In the genomic region with DNA sequence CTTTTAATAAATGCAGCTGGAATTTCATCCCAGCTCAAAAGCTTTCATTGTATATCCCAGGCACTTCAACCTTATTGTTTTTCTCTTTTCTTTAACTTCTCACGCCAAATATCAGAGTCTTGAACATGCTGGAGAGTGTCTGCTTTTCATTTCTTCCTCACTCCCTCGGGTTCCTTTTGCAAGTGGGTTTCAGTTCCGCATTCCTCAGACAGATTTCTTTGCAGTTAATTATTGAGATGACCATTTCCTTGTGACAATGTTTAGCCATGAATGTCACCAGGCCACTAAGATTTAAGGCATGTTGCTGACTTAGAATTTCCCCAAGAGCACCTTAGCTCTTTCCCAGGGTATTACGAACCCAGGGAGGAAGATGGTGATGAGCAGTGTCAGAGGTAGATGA, we compare ENCODE assay signal across 28 mouse cellular contexts.
"Had no signal": no experiment of that assay in that cellular context is flagged by ENCODE, and none has a peak within 500 bp of the region (broad histone marks: within the 10 kb centered on the region; RNA-seq: fewer than 3 reads in every experiment).

No protein-coding gene starts in this region.

- H3K27me3 ChIP-seq: embryonic facial prominence, embryonic 12.5 days; embryonic facial prominence, embryonic 13.5 days; embryonic facial prominence, embryonic 15.5 days; forebrain, embryonic 12.5 days; forebrain, embryonic 13.5 days; forebrain, embryonic 15.5 days had no signal

- H3K4me1 ChIP-seq: embryonic facial prominence, embryonic 15.5 days; forebrain, embryonic 15.5 days had no signal

- H3K36me3 ChIP-seq: embryonic facial prominence, embryonic 10.5 days; embryonic facial prominence, embryonic 12.5 days; embryonic facial prominence, embryonic 13.5 days; embryonic facial prominence, embryonic 15.5 days; forebrain, embryonic 10.5 days; forebrain, embryonic 12.5 days; forebrain, embryonic 15.5 days had no signal

- H3K9ac ChIP-seq: embryonic facial prominence, embryonic 12.5 days; embryonic facial prominence, embryonic 13.5 days; embryonic facial prominence, embryonic 15.5 days; forebrain, embryonic 12.5 days; forebrain, embryonic 13.5 days; forebrain, embryonic 15.5 days; forebrain, postnatal 0 days had no signal

- H3K27ac ChIP-seq: embryonic facial prominence, embryonic 10.5 days; embryonic facial prominence, embryonic 12.5 days; embryonic facial prominence, embryonic 13.5 days; embryonic facial prominence, embryonic 15.5 days; forebrain, embryonic 10.5 days; forebrain, embryonic 12.5 days; forebrain, embryonic 13.5 days; forebrain, embryonic 15.5 days; gastrocnemius, adult 2 months; heart, adult 2 months had no signal

- H3K4me3 ChIP-seq: embryonic facial prominence, embryonic 10.5 days; embryonic facial prominence, embryonic 12.5 days; embryonic facial prominence, embryonic 13.5 days; embryonic facial prominence, embryonic 15.5 days; erythroblast, embryonic 14.5 days; forebrain, embryonic 10.5 days; forebrain, embryonic 12.5 days; forebrain, embryonic 13.5 days; forebrain, embryonic 15.5 days; gastrocnemius, adult 2 months; heart, adult 2 months had no signal

- H3K4me2 ChIP-seq: embryonic facial prominence, embryonic 12.5 days; embryonic facial prominence, embryonic 13.5 days; embryonic facial prominence, embryonic 15.5 days; forebrain, embryonic 12.5 days; forebrain, embryonic 13.5 days; forebrain, embryonic 15.5 days had no signal

- ATAC-seq: forebrain, embryonic 13.5 days; forebrain, embryonic 14.5 days; forebrain, embryonic 15.5 days; forebrain, embryonic 16.5 days; forebrain, postnatal 0 days had no signal

- H3K9me3 ChIP-seq: embryonic facial prominence, embryonic 10.5 days; embryonic facial prominence, embryonic 12.5 days; embryonic facial prominence, embryonic 13.5 days; embryonic facial prominence, embryonic 15.5 days; forebrain, embryonic 10.5 days; forebrain, embryonic 12.5 days; forebrain, embryonic 13.5 days; forebrain, embryonic 15.5 days had no signal

- DNase-seq: cerebellum, adult 8-10 months; cerebellum, adult 9-10 months; cerebellum, adult 9-11 months; cerebellum, postnatal 10 days; cerebellum, postnatal 14 days; cerebellum, postnatal 25 days; cerebellum, postnatal 36 days; embryo, embryonic 11 days; forebrain, postnatal 0 days; gastrocnemius, adult 2 months; gastrocnemius, postnatal 10 days; gastrocnemius, postnatal 14 days; gastrocnemius, postnatal 25 days; gastrocnemius, postnatal 36 days; heart, adult 11 months; heart, adult 18-20 months; heart, adult 2 months had no signal
